In genomic region chr4:76802708-76803107, GRCm38 (mm10) we compare ENCODE assay signal across 19 mouse cellular contexts.
DNase-seq lines count a peak whose midpoint lies in the region; ATAC-seq lines count a peak whose summit lies in the region.
"Had no signal": no experiment of that assay in that cellular context is flagged by ENCODE, and none has a peak within 500 bp of the region (broad histone marks: within the 10 kb centered on the region; RNA-seq: fewer than 3 reads in every experiment).

No protein-coding gene starts in this region.

- H3K9ac ChIP-seq in forebrain, embryonic 14.5 days (ENCODE audit: low read length), result no peak overlapping the region
- H3K9ac ChIP-seq in forebrain, embryonic 11.5 days (ENCODE audit: low read length), result no peak overlapping the region
- no peak overlapping the region for H3K9ac ChIP-seq in forebrain, embryonic 16.5 days (replicated peaks; ENCODE audit: low read depth, low read length)
- H3K9ac ChIP-seq: hindbrain, embryonic 13.5 days; limb, embryonic 15.5 days; liver, embryonic 15.5 days had no signal

- intact Hi-C loops in left cerebral cortex, postnatal 4 days (cut with DNase I), result no loop called here
- intact Hi-C loops in left cerebral cortex, postnatal 36 days (cut with DNase I), result no loop called here
- intact Hi-C loops in heart, postnatal 10 days (cut with DNase I), result no loop called here

- no peak overlapping the region for H3K4me3 ChIP-seq in forebrain, embryonic 14.5 days (ENCODE audit: low read depth, low read length)
- no peak overlapping the region for H3K4me3 ChIP-seq in forebrain, embryonic 11.5 days (ENCODE audit: low read depth, low read length)
- no peak overlapping the region for H3K4me3 ChIP-seq in forebrain, embryonic 16.5 days (replicated peaks; ENCODE audit: low read length)
- H3K4me3 ChIP-seq: erythroblast, embryonic 14.5 days; hindbrain, embryonic 13.5 days; limb, embryonic 15.5 days; liver, embryonic 15.5 days had no signal

- no peaks in the 10 kb centered on the region for H3K9me3 ChIP-seq in forebrain, embryonic 14.5 days (replicated peaks; ENCODE audit: control insufficient read depth, low read length)
- no peaks in the 10 kb centered on the region for H3K9me3 ChIP-seq in forebrain, embryonic 11.5 days (ENCODE audit: control insufficient read depth, low read length)
- no peaks in the 10 kb centered on the region for H3K9me3 ChIP-seq in forebrain, embryonic 16.5 days (ENCODE audit: control insufficient read depth, low read length)
- H3K9me3 ChIP-seq: hindbrain, embryonic 13.5 days; limb, embryonic 15.5 days; liver, embryonic 15.5 days had no signal

- no peak overlapping the region for H3K4me2 ChIP-seq in forebrain, embryonic 14.5 days (ENCODE audit: low read length)
- no peak overlapping the region for H3K4me2 ChIP-seq in forebrain, embryonic 11.5 days (ENCODE audit: low read depth, low read length, severe bottlenecking)
- H3K4me2 ChIP-seq in forebrain, embryonic 16.5 days (ENCODE audit: low read length), result no peak overlapping the region
- H3K4me2 ChIP-seq: heart, embryonic 11.5 days; hindbrain, embryonic 13.5 days; limb, embryonic 15.5 days; liver, embryonic 15.5 days had no signal

- peak; percentile 40; the same call in 1 of the 2 replicates for ATAC-seq in forebrain, embryonic 14.5 days
- ATAC-seq in forebrain, embryonic 11.5 days (replicated peaks; ENCODE audit: low FRiP score), result no peak
- peak; percentile 62; the same call in 1 of the 2 replicates for ATAC-seq in forebrain, embryonic 16.5 days

- 65% methylated on average over 4 of the region's 4 CpGs for WGBS in forebrain, embryonic 14.5 days
- 84% methylated on average over 4 of the region's 4 CpGs for WGBS in forebrain, embryonic 11.5 days
- 46% methylated on average over 4 of the region's 4 CpGs for WGBS in forebrain, embryonic 16.5 days

- H3K36me3 ChIP-seq in forebrain, embryonic 14.5 days (ENCODE audit: control insufficient read depth, insufficient read depth, low read length), result no peaks in the 10 kb centered on the region
- no peaks in the 10 kb centered on the region for H3K36me3 ChIP-seq in forebrain, embryonic 11.5 days (ENCODE audit: control insufficient read depth, insufficient read depth, low read length)
- no peaks in the 10 kb centered on the region for H3K36me3 ChIP-seq in forebrain, embryonic 16.5 days (ENCODE audit: control insufficient read depth, insufficient read depth)
- H3K36me3 ChIP-seq: hindbrain, embryonic 13.5 days; limb, embryonic 15.5 days; liver, embryonic 15.5 days had no signal

- no peaks in the 10 kb centered on the region for H3K27me3 ChIP-seq in forebrain, embryonic 14.5 days (replicated peaks; ENCODE audit: control insufficient read depth, insufficient read depth, low read length)
- no peaks in the 10 kb centered on the region for H3K27me3 ChIP-seq in forebrain, embryonic 11.5 days (ENCODE audit: control insufficient read depth, insufficient read depth, low read length)
- H3K27me3 ChIP-seq in forebrain, embryonic 16.5 days (replicated peaks; ENCODE audit: control insufficient read depth, insufficient read depth, low read length), result no peaks in the 10 kb centered on the region
- H3K27me3 ChIP-seq: hindbrain, embryonic 13.5 days; limb, embryonic 15.5 days; liver, embryonic 15.5 days had no signal

- H3K4me1 ChIP-seq in forebrain, embryonic 14.5 days (ENCODE audit: control insufficient read depth, insufficient read depth, low read length), result peaks cover 5% of the 10 kb centered on the region
- no peaks in the 10 kb centered on the region; the same call in 1 of the 2 replicates for H3K4me1 ChIP-seq in forebrain, embryonic 11.5 days (replicated peaks; ENCODE audit: control insufficient read depth, insufficient read depth, low read length)
- H3K4me1 ChIP-seq in forebrain, embryonic 16.5 days (replicated peaks; ENCODE audit: control insufficient read depth, insufficient read depth, low read length), result peaks cover 5% of the 10 kb centered on the region
- H3K4me1 ChIP-seq: limb, embryonic 15.5 days; liver, embryonic 15.5 days had no signal

- DNase-seq in forebrain, embryonic 14.5 days (ENCODE audit: low spot score), result peak; percentile 52
- no peak for DNase-seq in forebrain, embryonic 11.5 days (ENCODE audit: low spot score)
- DNase-seq in left cerebral cortex, postnatal 4 days, result peak; percentile 47
- no peak for DNase-seq in left cerebral cortex, postnatal 36 days (ENCODE audit: low spot score in 2 of 2)
- peak; percentile 33 for DNase-seq in brain, adult 2 months (ENCODE audit: low read depth, low spot score)
- DNase-seq in heart, postnatal 10 days, result no peak
- DNase-seq: adrenal gland, adult 8-10 months; cerebellum, adult 11 months; heart, postnatal 14 days; kidney, adult 8-10 months; kidney, postnatal 14 days; right cerebral cortex, postnatal 4 days had no signal

- no peak overlapping the region for H3K27ac ChIP-seq in forebrain, embryonic 14.5 days (ENCODE audit: low read depth, low read length)
- H3K27ac ChIP-seq in forebrain, embryonic 11.5 days (ENCODE audit: low read depth, low read length), result no peak overlapping the region
- H3K27ac ChIP-seq in forebrain, embryonic 16.5 days (ENCODE audit: low read length), result no peak overlapping the region
- H3K27ac ChIP-seq: hindbrain, embryonic 13.5 days; limb, embryonic 15.5 days; liver, embryonic 15.5 days; stomach, postnatal 0 days had no signal

Comparison
In these comparisons a context has a peak if more than half of its experiments do, and no peak if none do; other contexts are left out.
1. DNase-seq: peak in forebrain, embryonic 14.5 days (single experiment), left cerebral cortex, postnatal 4 days (single experiment) and brain, adult 2 months (single experiment); none in forebrain, embryonic 11.5 days (single experiment), left cerebral cortex, postnatal 36 days (0 of 2) and heart, postnatal 10 days (0 of 2).